Mouse (Mus musculus) lung, postnatal 36 days (tissue): ENCODE data around the gene Mpig6b.
A peak's percentile ranks its signal among the peaks of the same experiment; 100 is the strongest.
"Not testable (repeated sequence)": the region's sequence is repeated elsewhere in the genome, so short reads cannot be mapped to it uniquely, and the experiment has no call there.

ENCODE experiments used
- DNase-seq: peaks from one replicate; pipeline ENCODE4 v3.0.0; 2022; ENCODE audit warnings: mixed read lengths

Gene Mpig6b

GRCm38 (mm10) chr17:35034896-35035295 lies 31.1 kb downstream of the Mpig6b start:
- no peak for DNase-seq

- not testable (repeated sequence) for DNase-seq
Observed at GRCm38 (mm10) chr17:35033703-35034102, 32.3 kb downstream of the Mpig6b start.

DNA sequence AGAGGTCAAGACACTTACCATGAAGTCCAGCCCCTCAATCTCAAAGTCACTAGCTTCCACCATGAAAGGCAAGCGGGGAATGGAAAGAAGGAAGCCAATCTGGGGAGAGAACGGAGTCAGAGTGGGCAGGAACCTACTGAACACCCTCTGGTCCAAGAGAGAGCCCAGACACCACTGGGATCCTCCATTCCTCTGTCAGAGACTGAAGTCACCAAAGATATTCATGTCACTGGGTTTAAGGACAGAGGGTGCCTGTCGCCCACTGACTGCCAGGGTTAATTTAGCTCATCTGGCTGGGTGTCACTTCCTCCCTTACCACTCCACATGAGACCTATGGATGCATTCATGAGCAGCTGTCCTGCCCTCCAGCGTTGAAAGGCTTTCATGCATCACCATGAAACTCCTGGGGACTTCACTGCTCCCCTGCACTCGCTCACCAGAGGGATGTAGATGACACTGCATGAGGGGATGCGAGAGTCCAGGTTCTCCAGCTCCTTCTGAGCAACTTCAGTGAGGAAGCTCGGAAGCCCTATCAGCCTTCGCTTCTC lies 33.6 kb downstream of the Mpig6b start:
- DNase-seq: no peak

GRCm38 (mm10) chr17:35031880-35032279 lies 34.1 kb downstream of the Mpig6b start:
- no peak for DNase-seq

GRCm38 (mm10) chr17:35031272-35031671 lies 34.7 kb downstream of the Mpig6b start:
- no peak for DNase-seq

DNA sequence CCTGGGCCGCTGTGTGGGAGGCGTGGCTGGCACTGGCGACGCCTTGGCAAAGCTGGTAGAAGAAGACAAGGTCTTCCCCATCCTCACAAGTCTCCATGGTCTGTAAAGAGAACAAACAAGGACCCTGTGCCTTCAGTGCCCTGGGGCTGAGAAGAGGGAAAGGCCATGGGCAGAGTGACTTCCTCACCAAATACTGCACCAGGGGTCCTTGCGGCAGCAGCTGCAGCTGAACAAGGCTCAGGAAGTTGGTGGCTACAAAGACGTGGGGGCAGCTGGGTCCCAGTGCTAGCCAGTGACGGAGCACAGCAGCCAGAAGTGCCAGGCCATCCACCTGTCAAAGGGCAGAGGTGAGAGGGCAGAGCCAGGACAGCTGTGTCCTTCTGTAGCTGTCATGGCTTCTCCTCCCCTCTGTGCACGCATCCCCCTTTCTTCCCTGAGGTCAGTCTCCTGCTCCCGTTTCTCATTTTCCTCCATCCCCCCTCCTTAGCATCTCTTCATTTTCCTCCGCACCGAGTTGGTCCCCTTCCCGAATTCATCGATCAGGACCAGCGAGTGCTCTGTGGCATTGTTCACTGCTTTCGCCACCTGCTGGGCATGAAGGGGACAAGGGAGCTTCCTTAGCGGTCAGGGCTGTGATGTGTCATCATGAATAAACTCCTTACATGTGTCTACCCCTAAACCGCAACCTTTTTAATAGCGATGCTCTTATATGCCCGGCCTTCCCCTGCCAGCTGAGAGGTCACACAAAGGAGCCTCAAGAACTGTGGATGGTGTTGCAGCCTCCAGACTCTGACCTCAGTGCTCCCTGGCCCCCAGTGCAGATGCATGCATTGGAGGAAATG lies 36.1 kb downstream of the Mpig6b start:
- peak; percentile 49 for DNase-seq

DNA sequence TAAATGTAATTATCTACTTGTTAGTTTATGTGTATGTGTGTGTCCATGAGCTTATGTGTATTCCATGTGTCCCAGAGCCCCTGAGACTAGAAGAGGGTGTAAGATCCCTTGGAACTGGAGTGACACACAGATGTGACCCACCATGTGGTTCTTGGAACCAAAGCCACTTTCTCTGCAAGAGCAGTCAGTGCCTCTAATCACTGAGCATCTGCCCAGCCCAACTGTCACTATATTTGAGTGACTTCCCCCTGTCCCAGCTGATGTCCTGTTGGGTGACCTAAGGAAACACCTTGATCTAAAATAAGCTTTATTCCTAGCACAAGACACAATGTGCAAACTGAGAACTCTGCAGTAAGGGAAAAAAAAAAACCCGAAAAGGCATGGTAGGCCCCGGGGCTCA lies 37.7 kb downstream of the Mpig6b start:
- DNase-seq: no peak

DNA sequence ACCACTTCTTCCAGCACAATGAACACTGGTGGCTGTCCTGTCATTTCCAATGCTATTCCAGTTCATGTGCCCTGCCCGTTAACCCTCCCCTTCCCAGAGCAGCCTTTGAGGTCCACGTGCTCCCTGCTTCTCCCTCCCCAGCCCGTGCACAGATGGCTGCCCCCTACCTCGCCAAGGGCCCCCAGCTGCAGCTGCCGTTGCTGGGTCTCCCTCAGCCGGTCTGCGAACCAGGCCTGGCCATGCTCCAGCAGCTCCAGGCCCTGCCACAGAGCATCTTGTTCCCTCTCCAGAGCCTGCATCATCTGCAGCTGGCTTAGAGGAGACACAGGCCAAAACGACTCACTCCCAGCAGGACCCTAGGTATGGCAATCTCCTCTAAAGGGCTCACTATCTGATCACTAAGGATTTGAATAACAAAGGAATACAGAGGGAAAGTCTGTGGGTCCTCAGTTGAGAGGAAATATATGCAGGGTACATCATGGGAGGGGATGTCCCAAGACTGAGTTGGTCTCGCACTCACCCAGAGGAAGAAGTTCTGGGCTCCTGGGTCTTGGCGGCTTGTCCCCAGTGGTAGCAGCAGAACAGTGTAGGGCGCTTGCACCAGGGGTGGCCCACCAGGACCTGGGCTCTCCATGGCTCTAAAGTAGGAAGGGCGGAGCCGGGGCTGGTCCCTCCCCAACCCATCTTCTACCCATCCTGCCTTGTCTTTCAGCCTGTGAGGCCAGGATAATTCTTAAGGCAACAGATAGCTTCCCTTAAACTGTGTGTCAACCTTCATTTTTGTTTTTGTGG lies 38.5 kb downstream of the Mpig6b start, which contains the start of gene Sapcd1:
Gene Sapcd1, minus strand, starts transcription at position 740 of the 792 bp plus-strand sequence.
- DNase-seq: no peak

GRCm38 (mm10) chr17:35026206-35026605 lies 39.8 kb downstream of the Mpig6b start:
- no peak for DNase-seq

DNA sequence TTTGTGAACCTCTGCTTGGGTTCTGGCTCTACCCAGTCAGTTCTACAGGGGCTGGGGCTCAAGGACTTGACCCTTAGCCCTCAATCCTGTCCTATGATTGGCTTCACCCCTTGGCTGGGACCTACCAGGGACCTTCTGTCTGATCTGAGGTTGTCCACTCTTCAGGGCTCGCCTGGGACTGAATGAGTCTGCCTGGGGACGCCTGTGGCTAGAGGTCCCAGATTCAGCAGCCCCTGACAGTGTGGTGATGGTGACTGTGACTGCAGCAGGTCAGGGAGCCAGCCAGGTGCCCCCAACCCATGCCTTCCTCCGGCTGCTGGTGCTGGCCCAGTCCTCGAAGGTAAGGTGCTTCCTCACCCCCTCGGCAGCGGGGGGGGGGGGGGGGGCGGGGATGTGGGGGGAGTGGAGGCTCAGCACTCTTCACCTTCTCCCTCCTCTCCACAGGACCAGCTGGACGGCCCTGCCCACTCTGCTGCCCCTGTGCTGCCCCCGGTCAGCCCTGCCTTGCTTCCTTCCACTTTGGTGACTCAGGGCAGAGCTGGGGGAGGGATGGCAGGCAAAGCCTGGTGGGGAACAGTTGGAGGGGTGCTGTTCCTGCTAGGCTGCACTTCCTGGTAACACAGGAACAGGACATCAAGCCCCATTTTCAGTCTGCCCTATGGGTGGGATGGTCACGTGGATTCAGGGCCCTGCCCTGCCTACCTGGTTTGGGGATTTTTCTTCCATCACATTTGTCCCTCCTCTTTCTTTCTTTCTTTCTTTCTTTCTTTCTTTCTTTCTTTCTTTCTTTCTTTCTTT lies 41.1 kb downstream of the Mpig6b start:
- DNase-seq: no peak

GRCm38 (mm10) chr17:35024261-35024660 lies 41.7 kb downstream of the Mpig6b start:
- no peak for DNase-seq

- DNase-seq: no peak
Observed at GRCm38 (mm10) chr17:35023756-35024155, 42.2 kb downstream of the Mpig6b start.

DNA sequence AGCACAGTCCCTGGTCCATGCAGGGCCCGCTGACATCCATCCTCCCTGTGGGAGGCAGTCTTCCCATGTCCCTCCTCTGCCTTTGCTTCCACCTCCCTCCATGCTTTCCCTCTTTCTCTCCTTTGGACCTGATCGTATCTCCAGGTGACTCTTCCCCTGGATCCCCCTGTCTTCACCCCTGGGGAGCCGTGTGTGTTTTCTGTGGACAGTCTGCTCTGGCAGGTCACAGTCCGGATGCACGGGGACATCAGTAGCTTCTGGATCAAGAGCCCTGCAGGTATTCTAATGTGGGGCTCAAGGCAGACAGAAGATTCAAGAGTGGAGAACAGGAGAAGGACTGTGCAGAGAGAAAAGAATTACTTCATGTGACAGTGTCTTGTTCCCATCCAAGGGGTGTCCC lies 42.8 kb downstream of the Mpig6b start:
- DNase-seq: no peak

- DNase-seq: no peak
Observed at GRCm38 (mm10) chr17:35022541-35023060, 43.4 kb downstream of the Mpig6b start.

GRCm38 (mm10) chr17:35021842-35022477 lies 44.0 kb downstream of the Mpig6b start:
- DNase-seq: peak; percentile 79

DNA sequence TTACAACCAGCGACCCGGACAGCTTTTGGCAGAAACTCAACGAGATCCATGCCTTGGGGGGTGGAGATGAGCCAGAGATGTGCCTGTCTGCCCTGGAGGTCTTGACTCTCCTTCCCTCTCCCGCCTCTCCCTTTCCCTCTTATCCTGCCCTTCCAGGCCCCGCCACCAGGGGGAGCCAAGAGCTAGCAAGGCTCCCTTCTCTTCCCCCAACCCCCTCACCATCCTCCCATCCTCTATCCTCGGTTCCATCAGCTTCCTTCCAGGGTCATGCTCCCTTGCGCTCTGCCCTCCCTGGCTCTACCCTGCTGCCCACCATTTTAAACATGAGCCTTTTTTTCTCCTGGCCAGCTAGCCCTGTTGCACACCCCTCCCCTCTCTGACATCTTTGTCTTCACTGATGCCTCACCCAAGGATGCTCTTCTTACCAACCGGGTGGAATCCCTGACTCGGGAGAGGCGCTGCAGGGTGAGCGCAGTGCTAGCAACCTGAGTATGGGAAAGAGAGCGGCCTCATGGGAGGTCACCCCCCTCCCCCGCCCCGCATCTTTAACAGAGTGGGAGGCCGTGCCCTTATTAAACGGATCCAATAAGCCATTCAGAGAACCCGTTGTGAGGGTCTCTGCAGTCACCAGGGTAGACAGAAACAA lies 44.7 kb downstream of the Mpig6b start:
- peak; percentile 94 for DNase-seq

GRCm38 (mm10) chr17:35020551-35020950 lies 45.4 kb downstream of the Mpig6b start:
- DNase-seq: no peak

DNA sequence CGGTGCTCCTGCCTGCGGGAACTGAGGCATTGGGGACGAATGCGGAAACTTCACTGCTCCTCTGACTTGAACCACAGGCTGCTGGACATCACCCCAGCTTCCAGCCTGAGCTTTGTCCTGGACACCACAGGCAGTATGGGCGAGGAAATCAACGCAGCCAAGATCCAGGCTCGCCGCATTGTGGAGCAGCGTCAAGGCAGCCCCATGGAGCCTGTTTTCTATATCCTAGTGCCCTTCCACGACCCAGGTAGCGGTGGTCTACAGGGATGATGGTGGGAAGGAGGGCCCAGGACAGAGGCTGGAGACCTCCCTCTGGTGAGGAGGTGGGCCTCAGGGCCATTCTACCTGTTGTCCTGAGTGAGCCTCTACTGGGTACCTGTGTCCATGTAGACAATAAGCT lies 46.1 kb downstream of the Mpig6b start:
- DNase-seq: no peak

DNA sequence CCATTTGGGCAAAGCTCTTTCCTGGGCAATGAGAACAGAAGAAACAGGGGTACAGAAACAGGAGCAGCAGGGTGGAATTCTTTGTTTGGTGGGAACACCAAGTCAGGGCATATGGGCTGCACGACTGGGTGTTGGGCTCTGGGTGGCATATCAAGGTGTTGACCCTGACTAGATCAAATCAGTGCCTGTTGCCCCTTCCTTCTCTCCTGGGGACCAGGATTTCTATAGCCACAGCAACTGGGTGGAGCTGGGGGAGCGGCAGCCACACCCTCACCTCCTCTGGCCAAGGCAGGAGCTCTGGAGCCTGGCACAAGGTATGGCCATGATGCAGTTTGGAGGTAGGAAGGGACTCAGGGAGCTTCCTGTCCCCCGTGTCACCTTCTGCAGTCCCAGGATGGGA lies 47.8 kb downstream of the Mpig6b start:
- DNase-seq: no peak

DNA sequence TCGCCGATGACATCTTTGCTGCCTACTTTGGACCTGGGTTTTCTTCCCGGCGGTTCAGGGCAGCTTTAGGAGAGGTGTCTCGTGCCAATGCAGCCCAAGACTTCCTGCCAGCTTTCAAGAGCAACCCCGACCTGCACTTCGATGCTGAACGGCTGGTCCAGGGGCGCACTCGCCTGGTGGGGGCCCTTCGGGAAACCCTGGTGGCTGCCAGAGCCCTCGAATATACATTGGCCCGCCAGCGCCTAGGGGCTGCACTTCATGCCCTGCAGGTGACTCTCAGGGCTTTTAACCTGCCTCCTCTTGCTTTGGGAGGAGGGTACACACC lies 48.3 kb downstream of the Mpig6b start:
- DNase-seq: no peak
